Mouse (Mus musculus) CH12.LX (cell line): ENCODE measurements at regions not wholly inside any gene's neighbourhood (a gene's known extent, or its start where the extent isn't known, plus 50 kb on each side); places are given as distances from the start of the nearest gene placed in this dataset.

Experiments
- DNase-seq: peaks from one replicate; pipeline ENCODE4 v3.0.0-alpha.2; 2013; ENCODE audit errors: extremely low read depth
- H3K27ac ChIP-seq: 2 replicates; pipeline ENCODE4 v1.5.1; 2012; ENCODE audit warnings: low read depth, mild to moderate bottlenecking, control low read depth, moderate library complexity; ENCODE audit not compliant: insufficient read depth
- H3K27me3 ChIP-seq: replicated peaks from 2 replicates; pipeline ENCODE3; 2012; ENCODE audit warnings: inconsistent platforms
- H3K36me3 ChIP-seq, 2 experiments: replicated peaks in 1 of 2; 2 replicates each; pipeline versions ENCODE3 to v1.6.1; 2012; ENCODE audit warnings: inconsistent platforms in 1 of 2, low read length in 1 of 2, mild to moderate bottlenecking in 1 of 2, mixed read lengths in 1 of 2, moderate library complexity in 1 of 2; ENCODE audit not compliant: control insufficient read depth in 1 of 2, insufficient read depth in 1 of 2
- H3K4me1 ChIP-seq, 2 experiments: 2 replicates each; pipeline ENCODE4 v1.6.1; 2012; ENCODE audit warnings: inconsistent platforms in 1 of 2, moderate library complexity in 1 of 2; ENCODE audit not compliant: insufficient read depth in 2 of 2, control insufficient read depth in 1 of 2
- H3K4me2 ChIP-seq: 2 replicates; pipeline ENCODE4 v1.6.1; 2012; ENCODE audit warnings: low read depth, mild to moderate bottlenecking, control low read depth; ENCODE audit not compliant: poor library complexity, insufficient read depth, severe bottlenecking
- H3K4me3 ChIP-seq, 3 experiments: fragments of 150-350 bp in 1 of 3; sonication (generic) in 1 of 3; replicated peaks in 1 of 3; 2 replicates each; pipeline versions ENCODE3 to v1.5.1; 2011 to 2012; ENCODE audit warnings: low read depth in 2 of 3, low read length in 2 of 3, mild to moderate bottlenecking in 2 of 3, moderate library complexity in 2 of 3, control low read depth in 1 of 3, improper control_type of control experiment in 1 of 3, inconsistent platforms in 1 of 3, mixed read lengths in 1 of 3; ENCODE audit not compliant: poor library complexity in 1 of 3
- H3K79me2 ChIP-seq: replicated peaks from 2 replicates; pipeline ENCODE4 v1.6.1; 2012; ENCODE audit warnings: mild to moderate bottlenecking, moderate library complexity; ENCODE audit not compliant: control insufficient read depth, poor library complexity, insufficient read depth, severe bottlenecking; ENCODE audit errors: extremely low read depth
- H3K9ac ChIP-seq: 2 replicates; pipeline ENCODE4 v1.6.1; 2012; ENCODE audit warnings: low read depth, mild to moderate bottlenecking, control low read depth, moderate library complexity; ENCODE audit not compliant: insufficient read depth
- H3K9me3 ChIP-seq: replicated peaks from 2 replicates; pipeline ENCODE3; 2012; ENCODE audit warnings: low read length, inconsistent platforms, mixed read lengths
- BHLHE40 ChIP-seq: IDR thresholded peaks from 2 replicates; pipeline ENCODE4 v1.6.1; 2011; ENCODE audit warnings: mild to moderate bottlenecking, low read depth, low read length, improper control_type of control experiment
- CHD2 ChIP-seq: IDR thresholded peaks from 2 replicates; pipeline ENCODE4 v1.6.1; 2011; ENCODE audit warnings: low read length, improper control_type of control experiment
- CTCF ChIP-seq, 2 experiments: IDR thresholded peaks in 1 of 2; conservative IDR thresholded peaks in 1 of 2; 2 replicates each; pipeline ENCODE4 v1.5.1; 2011 to 2012; ENCODE audit warnings: low read depth in 2 of 2, low read length in 2 of 2, improper control_type of control experiment in 1 of 2, inconsistent platforms in 1 of 2, mild to moderate bottlenecking in 1 of 2, moderate library complexity in 1 of 2
- E2F4 ChIP-seq: IDR thresholded peaks from 2 replicates; pipeline ENCODE4 v1.6.1; 2011; ENCODE audit warnings: low read depth, low read length, improper control_type of control experiment; ENCODE audit not compliant: insufficient replicate concordance
- EP300 ChIP-seq: IDR thresholded peaks from 2 replicates; pipeline ENCODE4 v1.6.1; 2011; ENCODE audit warnings: low read length, improper control_type of control experiment
- HCFC1 ChIP-seq: IDR thresholded peaks from 2 replicates; pipeline ENCODE4 v1.6.1; 2012; ENCODE audit warnings: low read depth, mild to moderate bottlenecking, inconsistent platforms, low read length, improper control_type of control experiment
- JUN ChIP-seq: IDR thresholded peaks from 2 replicates; pipeline ENCODE4 v1.6.1; 2011; ENCODE audit warnings: low read depth, mild to moderate bottlenecking, low read length, improper control_type of control experiment, moderate library complexity; ENCODE audit not compliant: insufficient read depth
- JUND ChIP-seq: conservative IDR thresholded peaks from 2 replicates; pipeline ENCODE4 v1.6.1; 2011; ENCODE audit warnings: low read depth, low read length, improper control_type of control experiment
- KAT2A ChIP-seq: IDR thresholded peaks from 2 replicates; pipeline ENCODE4 v1.6.1; 2012; ENCODE audit warnings: low read length, improper control_type of control experiment, inconsistent platforms; ENCODE audit not compliant: insufficient replicate concordance
- MAX ChIP-seq: IDR thresholded peaks from 2 replicates; pipeline ENCODE4 v1.6.1; 2011; ENCODE audit warnings: low read length, improper control_type of control experiment
- MAZ ChIP-seq: IDR thresholded peaks from 2 replicates; pipeline ENCODE4 v1.6.1; 2012; ENCODE audit warnings: low read depth, mild to moderate bottlenecking, inconsistent platforms, low read length, improper control_type of control experiment, moderate library complexity
- MEF2A ChIP-seq: IDR thresholded peaks from 2 replicates; pipeline ENCODE4 v1.6.1; 2014; ENCODE audit warnings: low read depth, mild to moderate bottlenecking, inconsistent platforms, low read length, improper control_type of control experiment, borderline replicate concordance
- MXI1 ChIP-seq: IDR thresholded peaks from 2 replicates; pipeline ENCODE4 v1.6.1; 2011; ENCODE audit warnings: mild to moderate bottlenecking, low read depth, low read length, improper control_type of control experiment
- MYC ChIP-seq: IDR thresholded peaks from 2 replicates; pipeline ENCODE4 v1.6.1; 2011; ENCODE audit warnings: low read depth, mild to moderate bottlenecking, improper control_type of control experiment, low read length
- NELFE ChIP-seq: IDR thresholded peaks from 2 replicates; pipeline ENCODE4 v1.6.1; 2011; ENCODE audit warnings: low read depth, low read length, improper control_type of control experiment
- NRF1 ChIP-seq: IDR thresholded peaks from 2 replicates; pipeline ENCODE4 v1.6.1; 2014; ENCODE audit warnings: low read depth, mild to moderate bottlenecking, inconsistent platforms, low read length, improper control_type of control experiment, moderate library complexity
- PAX5 ChIP-seq: IDR thresholded peaks from 2 replicates; pipeline ENCODE4 v1.6.1; 2012; ENCODE audit warnings: low read length, inconsistent platforms, mixed read lengths
- POLR2A ChIP-seq: IDR thresholded peaks from 2 replicates; pipeline ENCODE4 v1.6.1; 2011; ENCODE audit warnings: low read depth, mild to moderate bottlenecking, improper control_type of control experiment, low read length
- POLR2AphosphoS2 ChIP-seq: IDR thresholded peaks from 2 replicates; pipeline ENCODE4 v1.6.1; 2011; ENCODE audit warnings: low read depth, low read length, improper control_type of control experiment
- SMC3 ChIP-seq: IDR thresholded peaks from 2 replicates; pipeline ENCODE4 v1.6.1; 2011; ENCODE audit warnings: low read depth, low read length, improper control_type of control experiment
- TBP ChIP-seq: conservative IDR thresholded peaks from 2 replicates; pipeline ENCODE4 v1.6.1; 2011; ENCODE audit warnings: low read depth, low read length, improper control_type of control experiment
- TCF12 ChIP-seq: IDR thresholded peaks from 2 replicates; pipeline ENCODE4 v1.6.1; 2014; ENCODE audit warnings: low read depth, mild to moderate bottlenecking, inconsistent platforms, low read length, improper control_type of control experiment
- UBTF ChIP-seq: IDR thresholded peaks from 2 replicates; pipeline ENCODE4 v1.6.1; 2012; ENCODE audit warnings: low read depth, mild to moderate bottlenecking, inconsistent platforms, low read length, improper control_type of control experiment, moderate library complexity
- USF2 ChIP-seq: conservative IDR thresholded peaks from 2 replicates; pipeline ENCODE4 v1.6.1; 2011; ENCODE audit warnings: low read depth, low read length, improper control_type of control experiment
- ZKSCAN1 ChIP-seq: IDR thresholded peaks from 2 replicates; pipeline ENCODE4 v1.6.1; 2012; ENCODE audit warnings: low read depth, inconsistent platforms, low read length, improper control_type of control experiment, borderline replicate concordance
- ZMIZ1 ChIP-seq: IDR thresholded peaks from 2 replicates; pipeline ENCODE4 v1.6.1; 2012; ENCODE audit warnings: low read depth, mild to moderate bottlenecking, inconsistent platforms, low read length, improper control_type of control experiment
- ZNF384 ChIP-seq: IDR thresholded peaks from 2 replicates; pipeline ENCODE4 v1.6.1; 2012; ENCODE audit warnings: low read depth, low read length, improper control_type of control experiment, inconsistent platforms
- dilution Hi-C: fragments of 300-500 bp; cut with MboI; formaldehyde crosslinking; loops from 2 replicates; pipeline ENCODE4 v1.14.3; 2020; ENCODE audit warnings: low sequenced_read_pairs; ENCODE audit not compliant: extremely low pct_unique_long_range_greater_than_20kb, extremely low pct_ligation_motif_present
- in situ Hi-C: fragments of 300-500 bp; cut with MboI; formaldehyde crosslinking; loops from 3 replicates; pipeline ENCODE4 v1.14.3; 2019; ENCODE audit warnings: low sequenced_read_pairs, low pct_ligation_motif_present, low pct_unique_long_range_greater_than_20kb, mixed read lengths

- H3K4me1 ChIP-seq = no peaks in the 10 kb centered on the region
- no peak overlapping the region for H3K9ac ChIP-seq
- H3K36me3 ChIP-seq = no peaks in the 10 kb centered on the region
- dilution Hi-C loops (no loop called here), in situ Hi-C loops (no loop called here)
- peaks cover 36% of the 10 kb centered on the region for H3K9me3 ChIP-seq
- H3K4me3 ChIP-seq = no peak overlapping the region
- DNase-seq = no peak
- H3K79me2 ChIP-seq = no peaks in the 10 kb centered on the region
- H3K27ac ChIP-seq = no peak overlapping the region
- TF ChIP-seq ZNF384 (no peak), CHD2 (no peak), MAZ (no peak), ZKSCAN1 (no peak), POLR2A (no peak), POLR2AphosphoS2 (no peak), TBP (no peak), NELFE (no peak), E2F4 (no peak), PAX5 (no peak), KAT2A (no peak), CTCF (conservative IDR thresholded peaks at IDR 0.05 in 1 of 2, IDR thresholded peaks at IDR 0.05 in 1 of 2; ENCODE audit: low read depth in 2 of 2, low read length in 2 of 2) (no peak), JUND (no peak), ZMIZ1 (no peak), BHLHE40 (no peak), UBTF (no peak), MYC (no peak)
- no peak overlapping the region for H3K4me2 ChIP-seq
- H3K27me3 ChIP-seq = no peaks in the 10 kb centered on the region
Measured at GRCm38 (mm10) chr9:47961176-47961575, 200.6 kb upstream of the Nxpe4 start.

GRCm38 (mm10) chr9:47962161-47962560 lies 199.7 kb upstream of the Nxpe4 start:
- no peaks in the 10 kb centered on the region for H3K27me3 ChIP-seq
- H3K79me2 ChIP-seq = no peaks in the 10 kb centered on the region
- in situ Hi-C loops = no loop called here
- H3K9me3 ChIP-seq = peaks cover 38% of the 10 kb centered on the region
- dilution Hi-C loops = no loop called here
- H3K9ac ChIP-seq = no peak overlapping the region
- TF ChIP-seq MEF2A (no peak), BHLHE40 (no peak), USF2 (no peak), JUND (no peak), MAZ (no peak), ZNF384 (no peak), HCFC1 (no peak), TBP (no peak), MAX (no peak), MXI1 (no peak), MYC (no peak), JUN (no peak), EP300 (no peak), POLR2A (no peak), NRF1 (no peak), SMC3 (no peak), TCF12 (no peak), E2F4 (no peak), ZKSCAN1 (no peak), KAT2A (no peak)
- H3K27ac ChIP-seq = no peak overlapping the region
- DNase-seq = no peak
- no peak overlapping the region for H3K4me3 ChIP-seq
- H3K4me1 ChIP-seq = no peaks in the 10 kb centered on the region
- H3K36me3 ChIP-seq = no peaks in the 10 kb centered on the region
- H3K4me2 ChIP-seq = no peak overlapping the region
